Mouse (Mus musculus): ENCODE results near the gene AL607142.1. TPM values are rescaled to one million over a fixed set of nuclear protein-coding genes. Genes with fewer than 3 reads are reported as not detected.

AL607142.1 gene
- not detected in 2 replicates for polyA plus RNA-seq (2015; fragmentation: Nextera tagmentation; extraction: Ambion mirVana)

DNA sequence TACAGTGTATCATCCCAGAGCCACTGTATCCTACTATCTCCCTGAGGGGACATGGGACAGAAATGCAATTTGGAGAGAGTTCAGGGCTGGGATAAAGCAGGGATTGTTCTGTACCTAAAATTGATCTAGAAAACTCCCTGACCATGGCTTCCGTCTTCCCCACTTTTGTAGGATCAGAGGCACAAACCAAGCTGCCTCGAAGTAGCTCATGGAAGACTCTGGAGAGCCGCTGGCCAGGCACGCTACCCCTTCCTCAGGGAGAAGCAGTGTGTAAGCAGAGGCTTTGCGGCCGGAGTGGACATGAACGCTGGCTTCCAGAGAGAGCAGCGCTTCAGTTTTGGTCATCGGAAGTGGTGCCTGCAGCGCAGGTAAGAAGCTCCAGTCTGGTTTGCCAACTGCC is at the start of gene AL607142.1:
AL607142.1 (plus strand) TSS at position 301 of the 400 bp plus-strand sequence.
- ATAC-seq (ENCODE audit: low FRiP score), result no peak

DNA sequence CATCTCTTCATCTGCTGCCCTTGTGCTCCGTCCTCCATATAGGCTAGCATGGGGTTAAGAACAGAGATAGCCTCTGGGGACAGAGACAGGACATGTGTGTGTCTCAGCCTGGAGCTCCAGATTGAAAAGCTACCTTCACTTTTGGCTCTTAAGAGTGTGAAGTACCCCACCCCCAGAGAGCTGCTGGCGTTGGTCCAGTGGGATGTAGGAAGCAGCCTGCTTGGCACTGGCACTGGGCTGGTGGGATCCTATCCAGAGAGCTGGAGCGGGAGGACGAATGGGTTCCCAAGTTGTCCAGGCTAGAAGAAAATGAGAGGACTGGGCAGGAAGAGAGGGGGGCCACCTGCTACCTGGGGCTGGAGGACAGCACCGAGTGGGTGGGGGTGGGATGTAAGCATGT is 46.4 kb upstream of the AL607142.1 start:
- no peak overlapping the region for H3K9ac ChIP-seq (replicated peaks)
- H3K4me3 ChIP-seq (replicated peaks), result no peak overlapping the region
- no peaks in the 10 kb centered on the region for H3K27me3 ChIP-seq (replicated peaks)
- no peaks in the 10 kb centered on the region for H3K4me1 ChIP-seq
- 71% methylated on average over 5 of the region's 5 CpGs for WGBS
- no peaks in the 10 kb centered on the region for H3K36me3 ChIP-seq
- no peak overlapping the region for H3K27ac ChIP-seq (replicated peaks)
- ATAC-seq (ENCODE audit: low FRiP score), result no peak
- no peak overlapping the region for H3K4me2 ChIP-seq
- no peaks in the 10 kb centered on the region for H3K9me3 ChIP-seq (replicated peaks)

More for the DNA sequence above, at the start of gene AL607142.1:
- no peak within 1 kb of the TSS for H3K27ac ChIP-seq (replicated peaks)
- no peak within 1 kb of the TSS for H3K4me3 ChIP-seq (replicated peaks)
- no peak within 1 kb of the TSS for H3K4me2 ChIP-seq
- H3K27me3 ChIP-seq (replicated peaks), result no peaks in the 10 kb centered on the region
- WGBS, result 92% methylated on average over 10 of the region's 10 CpGs
- H3K4me1 ChIP-seq, result 0 out of 2 replicates have a peak, but pooled peaks cover 3% of the 10 kb centered on the region
- H3K9me3 ChIP-seq (replicated peaks), result no peaks in the 10 kb centered on the region
- H3K9ac ChIP-seq (replicated peaks), result no peak within 1 kb of the TSS
- H3K36me3 ChIP-seq, result no peaks in the 10 kb centered on the region

DNA sequence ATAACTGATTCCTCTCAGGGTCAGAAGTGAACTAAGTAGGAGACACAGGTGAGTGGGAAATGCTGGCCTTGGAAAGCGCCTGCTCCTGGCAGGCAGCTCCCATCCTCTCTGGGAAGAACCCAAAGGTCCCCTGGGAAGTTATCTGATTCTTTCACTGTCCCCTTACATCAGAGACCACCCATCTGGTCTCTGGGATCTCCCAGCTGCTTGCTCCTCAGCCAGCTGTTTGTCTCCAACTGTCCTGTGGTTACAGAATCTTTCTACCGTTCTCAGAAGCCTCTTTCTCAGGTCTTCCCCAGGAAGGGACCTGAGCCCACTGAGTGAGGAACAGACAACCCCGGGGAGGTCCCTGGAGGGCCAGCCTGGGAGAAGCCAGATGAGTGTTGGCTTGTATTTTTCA is 42.4 kb upstream of the AL607142.1 start:
- 69% methylated on average over 3 of the region's 3 CpGs for WGBS

DNA sequence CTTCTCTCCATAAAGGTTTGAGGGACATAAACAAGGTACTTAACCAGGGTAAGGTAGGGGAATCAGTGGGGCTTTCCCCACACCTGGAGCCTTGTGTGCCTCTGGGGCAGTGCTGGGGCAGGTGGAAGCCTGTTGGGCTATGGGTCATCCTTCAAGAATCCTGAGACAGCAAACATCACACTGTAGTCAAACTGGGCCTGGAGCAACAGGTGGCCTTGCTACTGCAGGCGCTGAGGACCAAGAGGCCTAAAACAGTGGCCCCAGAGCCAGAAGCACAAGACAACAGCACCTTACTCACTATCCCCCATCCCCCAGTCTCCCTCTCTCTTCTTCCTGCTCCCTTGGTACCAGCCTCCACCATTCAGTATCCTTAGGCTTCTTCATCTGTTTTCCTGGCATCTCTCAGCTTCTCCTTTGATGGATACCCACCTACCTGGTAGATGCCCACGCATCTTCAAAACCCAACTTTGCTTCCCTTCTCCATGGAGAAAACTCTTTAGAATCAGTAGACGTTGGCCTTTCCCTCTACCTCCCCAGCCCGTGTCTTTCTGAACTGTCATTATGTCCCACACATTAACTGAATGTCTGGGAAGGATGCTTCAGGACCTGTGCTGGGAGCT is 41.5 kb upstream of the AL607142.1 start:
- no peak overlapping the region for H3K27ac ChIP-seq (replicated peaks)
- peaks cover 7% of the 10 kb centered on the region for H3K4me1 ChIP-seq
- H3K36me3 ChIP-seq, result no peaks in the 10 kb centered on the region
- H3K27me3 ChIP-seq (replicated peaks), result no peaks in the 10 kb centered on the region
- WGBS, result 92% methylated on average over 4 of the region's 4 CpGs
- no peak overlapping the region for H3K4me2 ChIP-seq
- no peaks in the 10 kb centered on the region for H3K9me3 ChIP-seq (replicated peaks)
- no peak for ATAC-seq (ENCODE audit: low FRiP score)
- H3K4me3 ChIP-seq (replicated peaks), result no peak overlapping the region
- H3K9ac ChIP-seq (replicated peaks), result no peak overlapping the region

More for the DNA sequence above, 42.4 kb upstream of the AL607142.1 start:
- Histone ChIP-seq H3K36me3 (no peaks in the 10 kb centered on the region), H3K27me3 (replicated peaks) (no peaks in the 10 kb centered on the region), H3K4me1 (peaks cover 7% of the 10 kb centered on the region), H3K4me3 (replicated peaks) (no peak overlapping the region), H3K4me2 (no peak overlapping the region), H3K9me3 (replicated peaks) (no peaks in the 10 kb centered on the region), H3K27ac (replicated peaks) (no peak overlapping the region), H3K9ac (replicated peaks) (no peak overlapping the region)
- ATAC-seq (ENCODE audit: low FRiP score), result no peak

DNA sequence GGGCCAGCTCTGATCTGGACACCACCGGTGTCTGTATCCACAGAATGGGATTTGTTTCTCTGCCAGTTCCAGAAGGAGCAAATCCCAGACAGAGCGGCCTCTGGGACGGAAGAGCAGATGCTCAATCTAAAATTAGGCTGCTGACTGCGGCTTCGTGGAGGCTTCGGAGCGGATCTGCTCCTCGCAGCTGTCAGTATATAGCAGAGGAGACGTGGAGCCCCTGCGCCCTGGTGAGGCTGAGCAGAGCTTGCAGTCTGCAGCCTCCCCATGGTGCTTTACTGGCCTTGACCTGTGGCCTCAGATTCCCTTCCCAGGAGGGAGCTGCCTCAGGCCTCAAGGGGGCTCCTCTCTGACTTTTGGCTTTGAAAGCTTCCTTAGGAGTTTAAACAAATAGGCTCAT is 40.7 kb upstream of the AL607142.1 start:
- Histone ChIP-seq H3K4me1 (peaks cover 7% of the 10 kb centered on the region), H3K4me2 (no peak overlapping the region), H3K27ac (replicated peaks) (0 out of 2 replicates have a peak overlapping the region, but pooled peaks have one; percentile 28), H3K9ac (replicated peaks) (no peak overlapping the region), H3K4me3 (replicated peaks) (no peak overlapping the region), H3K36me3 (no peaks in the 10 kb centered on the region), H3K27me3 (replicated peaks) (no peaks in the 10 kb centered on the region), H3K9me3 (replicated peaks) (no peaks in the 10 kb centered on the region)
- 54% methylated on average over 10 of the region's 10 CpGs for WGBS
- ATAC-seq (ENCODE audit: low FRiP score), result no peak

DNA sequence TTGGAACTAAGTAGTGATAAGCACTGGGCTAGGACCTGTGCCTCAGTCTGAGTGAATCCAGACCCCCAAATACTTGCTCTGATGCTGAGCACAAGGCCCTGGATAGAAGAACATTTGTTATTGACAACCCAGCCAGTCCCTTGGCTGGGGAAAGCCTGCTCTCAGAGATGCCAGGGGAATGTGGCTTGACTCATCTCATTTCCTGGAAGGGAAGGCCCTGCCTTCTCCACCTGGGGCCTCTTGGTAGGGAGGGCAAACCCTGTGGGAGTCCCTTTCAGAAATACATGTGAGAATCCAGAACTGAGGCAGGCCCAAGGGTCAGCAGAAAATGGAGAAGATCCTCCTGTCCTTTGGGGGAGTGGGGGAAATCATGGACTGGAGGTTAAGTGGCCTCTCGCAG is 37.1 kb upstream of the AL607142.1 start:
- no peaks in the 10 kb centered on the region for H3K36me3 ChIP-seq
- 96% methylated on average over 1 of the region's 1 CpGs for WGBS
- peaks cover 13% of the 10 kb centered on the region for H3K4me1 ChIP-seq
- H3K4me3 ChIP-seq (replicated peaks), result no peak overlapping the region
- H3K9ac ChIP-seq (replicated peaks), result no peak overlapping the region
- ATAC-seq (ENCODE audit: low FRiP score), result no peak
- H3K27ac ChIP-seq (replicated peaks), result no peak overlapping the region
- peaks cover 23% of the 10 kb centered on the region for H3K27me3 ChIP-seq (replicated peaks)
- no peaks in the 10 kb centered on the region for H3K9me3 ChIP-seq (replicated peaks)
- no peak overlapping the region for H3K4me2 ChIP-seq

DNA sequence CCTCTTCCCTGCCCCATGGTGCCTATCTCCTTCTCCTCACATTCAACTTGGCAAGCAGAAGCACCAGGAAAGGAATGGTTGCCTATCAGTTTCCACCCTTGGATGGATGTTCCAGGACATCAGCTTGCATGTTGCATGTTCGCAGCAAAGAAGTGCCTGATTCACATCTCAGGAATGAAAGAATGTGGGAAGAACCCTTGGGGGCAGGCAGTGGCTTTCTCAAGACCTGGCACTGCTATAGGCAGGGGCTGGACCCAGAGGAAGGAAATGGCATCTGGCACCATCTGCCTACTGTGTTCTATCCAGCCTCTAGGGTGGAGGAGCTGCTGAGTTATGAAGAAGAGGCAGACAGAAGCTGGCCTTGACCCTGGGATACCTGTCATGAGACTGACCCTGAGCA is 34.9 kb upstream of the AL607142.1 start:
- H3K36me3 ChIP-seq, result no peaks in the 10 kb centered on the region
- WGBS, result 79% methylated on average over 1 of the region's 1 CpGs
- H3K9ac ChIP-seq (replicated peaks), result no peak overlapping the region
- no peaks in the 10 kb centered on the region for H3K9me3 ChIP-seq (replicated peaks)
- no peak overlapping the region for H3K4me2 ChIP-seq
- peaks cover 17% of the 10 kb centered on the region for H3K4me1 ChIP-seq
- H3K27me3 ChIP-seq (replicated peaks), result peaks cover 38% of the 10 kb centered on the region
- no peak overlapping the region for H3K4me3 ChIP-seq (replicated peaks)
- ATAC-seq (ENCODE audit: low FRiP score), result no peak
- no peak overlapping the region for H3K27ac ChIP-seq (replicated peaks)

DNA sequence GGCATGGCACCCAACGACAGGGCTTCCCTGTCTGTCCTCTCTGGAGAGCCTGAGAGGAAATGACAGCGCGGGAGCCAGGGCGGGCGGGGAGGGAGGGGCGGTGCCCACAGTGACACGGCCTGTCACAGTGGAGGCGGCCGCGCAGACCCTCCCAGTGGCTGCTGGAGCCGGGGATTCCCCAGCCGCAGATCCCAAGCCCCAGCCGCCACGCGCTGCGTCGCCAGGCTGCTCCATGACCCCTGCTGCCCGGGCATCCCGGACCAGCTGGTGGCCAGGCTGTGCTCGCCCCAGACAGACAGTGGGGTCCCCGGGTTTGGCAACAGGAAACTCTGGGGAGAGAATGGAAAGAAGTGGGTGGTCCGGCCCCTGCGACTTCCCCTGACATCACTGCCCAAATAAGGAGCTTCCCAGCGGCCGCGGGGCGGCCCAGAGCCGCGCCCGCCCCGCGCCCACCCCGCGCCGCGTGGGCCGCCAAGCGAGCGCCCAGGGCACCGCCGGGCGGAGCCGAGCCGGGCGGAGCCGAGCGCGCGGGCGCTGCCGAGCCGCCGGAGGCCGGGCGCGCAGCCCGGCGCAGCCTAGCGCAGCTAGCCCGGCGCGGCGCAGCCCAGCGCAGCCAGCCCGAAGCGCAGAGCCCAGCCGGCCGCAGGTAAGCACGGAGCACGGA is 32.3 kb upstream of the AL607142.1 start:
- peak overlapping the region; percentile 67 for H3K9ac ChIP-seq (replicated peaks)
- under 1% methylated on average over 65 of the region's 70 CpGs for WGBS
- peak overlapping the region; percentile 95 for H3K4me2 ChIP-seq
- H3K27me3 ChIP-seq (replicated peaks), result peaks cover 52% of the 10 kb centered on the region
- peak; percentile 80 for ATAC-seq (ENCODE audit: low FRiP score)
- H3K36me3 ChIP-seq, result no peaks in the 10 kb centered on the region
- H3K4me1 ChIP-seq, result peaks cover 21% of the 10 kb centered on the region
- peak overlapping the region; percentile 66 for H3K4me3 ChIP-seq (replicated peaks)
- H3K9me3 ChIP-seq (replicated peaks), result no peaks in the 10 kb centered on the region
- H3K27ac ChIP-seq (replicated peaks), result peak overlapping the region; percentile 76

DNA sequence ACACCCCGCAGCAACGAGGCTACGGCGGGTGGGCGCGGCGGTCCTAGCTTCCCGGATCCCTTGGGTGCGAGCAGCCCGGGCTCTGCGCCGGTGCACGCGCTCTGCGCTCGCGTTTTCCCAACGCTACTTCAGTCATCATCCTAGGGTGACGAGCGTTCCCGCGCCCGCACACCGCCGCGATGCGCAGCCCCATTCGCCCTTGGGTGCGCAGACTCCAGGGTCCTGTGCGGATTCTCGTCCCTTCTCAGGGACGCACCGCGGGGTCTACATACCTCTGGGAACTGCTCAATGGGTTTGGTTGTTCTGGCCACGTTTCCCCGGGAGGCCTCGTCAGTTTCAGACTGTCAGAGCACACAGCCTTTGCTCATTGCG is 31.8 kb upstream of the AL607142.1 start:
- peak; percentile 69; the same call in 1 of the 2 replicates for ATAC-seq (ENCODE audit: low FRiP score)
- WGBS, result under 1% methylated on average over 38 of the region's 38 CpGs
- peaks cover 52% of the 10 kb centered on the region for H3K27me3 ChIP-seq (replicated peaks)

DNA sequence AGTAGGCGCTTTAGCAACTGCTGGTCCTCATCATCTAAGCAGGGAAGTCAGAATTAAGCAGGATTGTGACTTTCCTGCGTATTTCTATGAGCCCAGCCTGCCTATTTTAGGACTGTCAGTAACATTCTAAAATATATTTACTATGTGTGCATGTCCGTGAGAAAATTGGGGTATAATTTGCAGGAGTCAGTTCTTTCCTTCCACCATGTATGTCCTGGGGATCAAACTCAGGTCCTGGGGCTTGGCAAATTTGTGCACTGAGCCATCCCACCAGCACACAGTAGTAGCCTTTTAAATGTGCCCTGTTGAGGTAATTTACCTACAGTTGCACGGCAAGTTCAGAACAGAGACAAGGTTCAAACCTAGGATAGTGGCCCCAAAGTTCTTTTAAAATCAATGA is 28.5 kb upstream of the AL607142.1 start:
- no peaks in the 10 kb centered on the region for H3K36me3 ChIP-seq
- WGBS, result 84% methylated on average over 4 of the region's 4 CpGs
- 0 out of 2 replicates have a peak overlapping the region, but pooled peaks have one; percentile 5 for H3K9ac ChIP-seq (replicated peaks)
- no peaks in the 10 kb centered on the region for H3K9me3 ChIP-seq (replicated peaks)
- H3K27ac ChIP-seq (replicated peaks), result no peak overlapping the region
- no peak overlapping the region for H3K4me3 ChIP-seq (replicated peaks)
- no peak for ATAC-seq (ENCODE audit: low FRiP score)
- H3K4me2 ChIP-seq, result no peak overlapping the region
- peaks cover 40% of the 10 kb centered on the region for H3K27me3 ChIP-seq (replicated peaks)
- peaks cover 21% of the 10 kb centered on the region for H3K4me1 ChIP-seq

More for the DNA sequence above, 31.8 kb upstream of the AL607142.1 start:
- H3K36me3 ChIP-seq, result no peaks in the 10 kb centered on the region
- H3K4me3 ChIP-seq (replicated peaks), result peak overlapping the region; percentile 66
- H3K4me1 ChIP-seq, result peaks cover 21% of the 10 kb centered on the region
- H3K27ac ChIP-seq (replicated peaks), result peak overlapping the region; percentile 76
- peak overlapping the region; percentile 95 for H3K4me2 ChIP-seq
- no peaks in the 10 kb centered on the region for H3K9me3 ChIP-seq (replicated peaks)
- H3K9ac ChIP-seq (replicated peaks), result peak overlapping the region; percentile 67

DNA sequence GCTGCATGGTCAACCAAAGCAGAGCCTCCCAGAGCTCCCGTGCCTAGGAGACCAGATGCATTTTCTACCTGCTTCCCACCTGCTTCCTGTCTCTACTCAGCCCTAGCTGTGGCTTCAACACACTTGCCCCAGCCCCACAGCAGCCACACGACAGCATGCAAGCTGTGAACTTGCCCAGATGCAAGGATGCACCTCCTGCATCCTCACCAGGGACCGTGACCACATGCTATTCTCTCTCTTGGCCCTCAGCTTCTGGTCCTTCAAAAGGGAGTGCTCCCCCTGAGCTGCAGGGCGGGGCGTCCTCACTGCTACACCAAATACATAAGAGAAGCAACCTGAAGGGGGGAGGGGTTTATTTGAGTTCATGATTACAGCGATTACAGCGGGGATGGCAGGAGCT is 27.8 kb upstream of the AL607142.1 start:
- Histone ChIP-seq H3K4me1 (peaks cover 19% of the 10 kb centered on the region), H3K27ac (replicated peaks) (no peak overlapping the region), H3K9me3 (replicated peaks) (no peaks in the 10 kb centered on the region), H3K36me3 (no peaks in the 10 kb centered on the region), H3K4me3 (replicated peaks) (no peak overlapping the region), H3K9ac (replicated peaks) (no peak overlapping the region), H3K27me3 (replicated peaks) (peaks cover 33% of the 10 kb centered on the region), H3K4me2 (no peak overlapping the region)
- ATAC-seq (ENCODE audit: low FRiP score), result no peak
- WGBS, result 53% methylated on average over 7 of the region's 7 CpGs

DNA sequence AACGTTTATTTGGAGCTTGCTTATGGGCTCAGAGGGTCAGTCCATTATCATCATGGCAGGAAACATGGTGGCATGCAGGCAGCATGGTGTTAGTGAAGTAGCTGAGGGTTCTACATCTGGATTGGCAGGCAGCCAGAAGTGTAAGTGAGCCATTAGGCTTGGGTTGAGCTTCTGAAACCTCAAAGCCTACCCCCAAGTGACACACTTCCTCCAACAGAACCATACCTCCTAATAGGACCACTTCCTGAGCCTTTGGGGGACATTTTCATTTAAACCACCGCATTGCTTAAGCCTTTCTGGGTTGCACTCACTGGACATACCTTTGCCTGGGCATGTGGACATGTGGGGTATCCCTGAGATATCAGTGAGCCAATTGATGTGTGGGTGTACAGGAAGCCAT is 23.3 kb upstream of the AL607142.1 start:
- no peak overlapping the region for H3K4me2 ChIP-seq
- 0 out of 2 replicates have a peak, but pooled peaks cover 3% of the 10 kb centered on the region for H3K27me3 ChIP-seq (replicated peaks)
- H3K4me3 ChIP-seq (replicated peaks), result no peak overlapping the region
- H3K27ac ChIP-seq (replicated peaks), result no peak overlapping the region
- peaks cover 5% of the 10 kb centered on the region; the same call in 1 of the 2 replicates for H3K4me1 ChIP-seq
- no peak overlapping the region for H3K9ac ChIP-seq (replicated peaks)
- no peaks in the 10 kb centered on the region for H3K36me3 ChIP-seq
- ATAC-seq (ENCODE audit: low FRiP score), result no peak
- H3K9me3 ChIP-seq (replicated peaks), result no peaks in the 10 kb centered on the region
- WGBS, result 78% methylated on average over 2 of the region's 2 CpGs
